Mouse (Mus musculus) liver, adult 2 months (tissue): Measurements from ENCODE around the gene Art4. TPM values are rescaled to one million over a fixed set of nuclear protein-coding genes. Genes with fewer than 3 reads are reported as not detected.

Experiments
- DNase-seq: peaks from one replicate; pipeline ENCODE4 v3.0.0-alpha.2; 2011; ENCODE audit warnings: low read depth, low spot score; ENCODE audit errors: extremely low read depth
- H3K27ac ChIP-seq: fragments of 200-500 bp; replicated peaks from 2 replicates; pipeline ENCODE4 v1.5.1; 2012; ENCODE audit warnings: low read depth, mild to moderate bottlenecking, control low read depth, inconsistent platforms, low read length; ENCODE audit not compliant: insufficient read depth
- H3K27me3 ChIP-seq: fragments of 200-500 bp; 2 replicates; pipeline ENCODE4 v1.6.1; 2012; ENCODE audit warnings: mild to moderate bottlenecking, moderate library complexity, low read length, inconsistent platforms; ENCODE audit not compliant: control insufficient read depth, insufficient read depth
- H3K36me3 ChIP-seq: fragments of 200-500 bp; 2 replicates; pipeline ENCODE4 v1.6.1; 2012; ENCODE audit warnings: low read length, inconsistent platforms; ENCODE audit not compliant: control insufficient read depth, insufficient read depth
- H3K4me1 ChIP-seq: fragments of 200-500 bp; 2 replicates; pipeline ENCODE4 v1.6.1; 2011; ENCODE audit warnings: low read length; ENCODE audit not compliant: control insufficient read depth, insufficient read depth
- H3K4me3 ChIP-seq: fragments of 200-500 bp; 2 replicates; pipeline ENCODE4 v1.5.1; 2011; ENCODE audit warnings: low read depth, mild to moderate bottlenecking, control low read depth, low read length, moderate library complexity; ENCODE audit not compliant: insufficient read depth
- H3K79me2 ChIP-seq: fragments of 200-500 bp; 2 replicates; pipeline ENCODE4 v1.6.1; 2012; ENCODE audit warnings: inconsistent platforms, mild to moderate bottlenecking, low read length, moderate library complexity; ENCODE audit not compliant: control insufficient read depth, insufficient read depth
- H3K9ac ChIP-seq: fragments of 200-500 bp; 2 replicates; pipeline ENCODE4 v1.6.1; 2012; ENCODE audit warnings: low read depth, mild to moderate bottlenecking, control low read depth, inconsistent platforms, low read length
- CTCF ChIP-seq: fragments of 200-500 bp; IDR thresholded peaks from 2 replicates; pipeline ENCODE4 v1.5.1; 2011; ENCODE audit warnings: low read depth, low read length, control low read depth
- POLR2A ChIP-seq: fragments of 200-500 bp; IDR thresholded peaks from 2 replicates; pipeline ENCODE4 v1.6.1; 2011; ENCODE audit warnings: low read length, control low read depth; ENCODE audit not compliant: insufficient read depth; ENCODE audit errors: extremely low read depth
- WGBS: fragments of 180-500 bp; shearing (Covaris S2); methylation state at CpG from one replicate; pipeline ENCODE4 v1.1.7; 2018; 5-methylcytosine and 5-hydroxymethylcytosine counted together
- polyA plus RNA-seq: library from polyadenylated mRNA; depleted of rRNA; stranded (reverse); fragments of >200 nt; gene quantifications from 2 replicates; pipeline ENCODE4 v1.2.3, GENCODE M21; 2012
- total RNA-seq: library from RNA; depleted of rRNA; stranded (reverse); fragments of >200 nt; gene quantifications from 2 replicates; pipeline ENCODE4 v1.2.3, GENCODE M21; 2014

Gene Art4
- total and polyA plus RNA-seq, 2 experiments = 0.93 to 1.8 TPM

DNA sequence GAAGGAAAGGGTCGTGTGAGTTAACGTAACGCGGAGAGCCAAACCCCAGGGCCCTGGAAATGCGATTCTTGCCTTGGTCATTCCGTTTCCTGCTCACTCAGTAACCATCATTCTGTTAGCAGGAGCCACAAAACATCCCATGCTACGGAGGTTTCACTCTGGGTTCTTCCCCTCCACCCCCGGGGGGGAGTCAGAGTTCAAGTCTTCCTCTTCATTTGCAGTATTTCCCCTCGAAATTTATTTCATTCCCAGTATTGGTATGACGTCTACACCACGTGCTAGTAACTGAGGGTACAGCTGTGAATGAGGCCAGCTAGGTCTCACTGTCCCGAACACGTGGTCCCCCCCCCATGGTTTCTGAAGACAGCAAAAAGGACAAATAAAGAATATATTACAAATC lies 47.9 kb downstream of the Art4 start:
- no peak overlapping the region for H3K4me3 ChIP-seq
- whole genome bisulfite sequencing = 67% methylated on average over 13 of the region's 13 CpGs
- H3K9ac ChIP-seq = no peak overlapping the region
- no peaks in the 10 kb centered on the region; the same call in 1 of the 2 replicates for H3K79me2 ChIP-seq
- peaks cover 8% of the 10 kb centered on the region; the same call in 1 of the 2 replicates for H3K36me3 ChIP-seq
- peaks cover 11% of the 10 kb centered on the region for H3K4me1 ChIP-seq
- H3K27ac ChIP-seq = no peak overlapping the region
- TF ChIP-seq CTCF (no peak), POLR2A (no peak)
- DNase-seq = no peak
- H3K27me3 ChIP-seq = no peaks in the 10 kb centered on the region

- H3K4me1 ChIP-seq = peaks cover 11% of the 10 kb centered on the region
- peak overlapping the region; percentile 69; the same call in 1 of the 2 replicates for H3K27ac ChIP-seq
- peaks cover 6% of the 10 kb centered on the region; the same call in 1 of the 2 replicates for H3K36me3 ChIP-seq
- H3K4me3 ChIP-seq = peak overlapping the region; percentile 87
- DNase-seq = peak; percentile 72
- H3K9ac ChIP-seq = peak overlapping the region; percentile 88
- WGBS = 11% methylated on average over 14 of the region's 14 CpGs
- TF ChIP-seq CTCF (no peak), POLR2A (no peak)
- H3K27me3 ChIP-seq = no peaks in the 10 kb centered on the region
- no peaks in the 10 kb centered on the region; the same call in 1 of the 2 replicates for H3K79me2 ChIP-seq
Measured at GRCm38 (mm10) chr6:136809077-136809476, 48.5 kb downstream of the Art4 start.

DNA sequence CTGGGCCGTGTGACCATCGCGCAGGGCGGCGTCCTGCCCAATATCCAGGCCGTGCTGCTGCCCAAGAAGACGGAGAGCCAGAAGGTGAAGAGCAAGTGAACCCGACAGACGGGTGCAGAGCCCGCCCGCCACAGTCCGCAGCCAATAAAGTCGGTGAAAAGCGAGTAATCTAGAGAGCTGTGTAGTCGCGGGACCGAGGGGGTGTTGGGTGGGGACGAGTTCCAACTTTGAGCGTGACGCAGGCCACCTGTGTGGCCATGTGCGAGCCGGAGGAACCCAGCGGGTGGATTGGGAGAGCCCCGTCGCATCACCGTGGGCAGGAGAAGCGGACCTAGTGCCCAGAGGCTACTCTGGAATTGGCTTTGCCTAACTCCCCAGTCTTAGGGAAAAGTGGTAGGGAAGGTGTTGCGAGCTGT lies 48.9 kb downstream of the Art4 start:
- peaks cover 2% of the 10 kb centered on the region; the same call in 1 of the 2 replicates for H3K36me3 ChIP-seq
- no peaks in the 10 kb centered on the region for H3K27me3 ChIP-seq
- peak overlapping the region; percentile 69 for H3K27ac ChIP-seq
- H3K9ac ChIP-seq = peak overlapping the region; percentile 88
- H3K4me3 ChIP-seq = peak overlapping the region; percentile 87
- H3K4me1 ChIP-seq = peaks cover 11% of the 10 kb centered on the region
- under 1% methylated on average over 28 of the region's 28 CpGs for WGBS
- H3K79me2 ChIP-seq = no peaks in the 10 kb centered on the region; the same call in 1 of the 2 replicates
- TF ChIP-seq POLR2A = 0 out of 2 replicates have a peak, but pooled peaks have one; percentile 12
- no peak for TF ChIP-seq CTCF
- DNase-seq = peak; percentile 31

DNA sequence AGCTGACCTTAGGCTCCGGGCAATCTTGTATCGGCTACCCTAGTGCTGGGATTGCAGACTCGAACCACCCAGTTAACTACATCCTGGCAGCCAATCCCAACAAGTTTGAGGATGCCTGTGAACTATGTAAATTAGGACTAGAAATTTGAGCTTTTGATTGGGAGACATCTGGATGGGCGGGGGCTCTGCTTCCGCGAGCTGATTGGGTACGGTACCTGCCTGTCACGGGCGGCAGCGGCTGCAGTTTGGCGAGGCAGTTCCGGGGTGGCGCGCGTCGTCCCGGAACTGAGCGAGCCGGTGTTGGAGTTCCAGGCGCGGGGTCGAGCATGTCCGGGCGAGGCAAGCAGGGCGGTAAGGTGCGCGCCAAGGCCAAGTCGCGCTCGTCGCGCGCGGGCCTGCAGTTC lies 49.5 kb downstream of the Art4 start, which contains the start of gene H2afj:
H2afj (plus strand) TSS at position 231 of the 404 bp plus-strand sequence.
- peak; percentile 91 for DNase-seq
- H3K27me3 ChIP-seq = no peaks in the 10 kb centered on the region
- WGBS = under 1% methylated on average over 34 of the region's 34 CpGs
- peak; percentile 76; the same call in 1 of the 2 replicates for TF ChIP-seq POLR2A
- no peak for TF ChIP-seq CTCF
- H3K27ac ChIP-seq = peak within 1 kb of the TSS; percentile 73
- no peaks in the 10 kb centered on the region; the same call in 1 of the 2 replicates for H3K79me2 ChIP-seq
- H3K36me3 ChIP-seq = no peaks in the 10 kb centered on the region
- H3K4me1 ChIP-seq = peaks cover 14% of the 10 kb centered on the region
- peak within 1 kb of the TSS; percentile 88 for H3K9ac ChIP-seq
- H3K4me3 ChIP-seq = peak within 1 kb of the TSS; percentile 87

GRCm38 (mm10) chr6:136807395-136808013 lies 50.0 kb downstream of the Art4 start:
- WGBS = 55% methylated on average over 18 of the region's 18 CpGs
- Histone ChIP-seq H3K4me3 (peak overlapping the region; percentile 34), H3K36me3 (no peaks in the 10 kb centered on the region), H3K9ac (peak overlapping the region; percentile 54), H3K4me1 (peaks cover 14% of the 10 kb centered on the region), H3K27me3 (no peaks in the 10 kb centered on the region), H3K79me2 (no peaks in the 10 kb centered on the region; the same call in 1 of the 2 replicates), H3K27ac (peak overlapping the region; percentile 73)
- DNase-seq = no peak
- TF ChIP-seq CTCF (no peak), POLR2A (no peak)

DNA sequence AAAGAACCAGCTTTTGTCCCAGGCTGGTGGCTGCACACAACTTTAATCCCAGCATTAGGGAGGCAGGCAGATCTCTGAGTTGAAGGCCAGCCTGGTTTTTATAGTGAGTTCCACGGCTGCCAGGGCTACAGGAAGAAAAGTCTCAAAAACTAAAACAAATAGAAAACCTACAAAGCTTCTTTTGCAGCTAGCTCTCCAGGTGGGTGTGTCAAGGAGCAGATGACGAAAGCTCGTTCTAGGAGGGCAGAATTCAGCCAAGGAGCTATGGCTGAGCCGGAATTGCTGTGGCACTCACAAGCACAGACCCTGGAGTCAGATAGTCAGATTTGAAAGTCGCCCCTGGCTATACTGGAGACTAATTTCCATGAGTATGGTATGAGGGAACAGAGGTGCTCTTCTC lies 50.7 kb downstream of the Art4 start:
- no peaks in the 10 kb centered on the region; the same call in 1 of the 2 replicates for H3K79me2 ChIP-seq
- no peak for TF ChIP-seq POLR2A
- TF ChIP-seq CTCF = no peak
- H3K27me3 ChIP-seq = no peaks in the 10 kb centered on the region
- peaks cover 14% of the 10 kb centered on the region for H3K4me1 ChIP-seq
- 95% methylated on average over 5 of the region's 5 CpGs for WGBS
- no peak overlapping the region for H3K9ac ChIP-seq
- DNase-seq = no peak
- H3K27ac ChIP-seq = no peak overlapping the region
- no peak overlapping the region for H3K4me3 ChIP-seq
- no peaks in the 10 kb centered on the region for H3K36me3 ChIP-seq
